ENCODE assay signal across 18 mouse cellular contexts in the genomic region with DNA sequence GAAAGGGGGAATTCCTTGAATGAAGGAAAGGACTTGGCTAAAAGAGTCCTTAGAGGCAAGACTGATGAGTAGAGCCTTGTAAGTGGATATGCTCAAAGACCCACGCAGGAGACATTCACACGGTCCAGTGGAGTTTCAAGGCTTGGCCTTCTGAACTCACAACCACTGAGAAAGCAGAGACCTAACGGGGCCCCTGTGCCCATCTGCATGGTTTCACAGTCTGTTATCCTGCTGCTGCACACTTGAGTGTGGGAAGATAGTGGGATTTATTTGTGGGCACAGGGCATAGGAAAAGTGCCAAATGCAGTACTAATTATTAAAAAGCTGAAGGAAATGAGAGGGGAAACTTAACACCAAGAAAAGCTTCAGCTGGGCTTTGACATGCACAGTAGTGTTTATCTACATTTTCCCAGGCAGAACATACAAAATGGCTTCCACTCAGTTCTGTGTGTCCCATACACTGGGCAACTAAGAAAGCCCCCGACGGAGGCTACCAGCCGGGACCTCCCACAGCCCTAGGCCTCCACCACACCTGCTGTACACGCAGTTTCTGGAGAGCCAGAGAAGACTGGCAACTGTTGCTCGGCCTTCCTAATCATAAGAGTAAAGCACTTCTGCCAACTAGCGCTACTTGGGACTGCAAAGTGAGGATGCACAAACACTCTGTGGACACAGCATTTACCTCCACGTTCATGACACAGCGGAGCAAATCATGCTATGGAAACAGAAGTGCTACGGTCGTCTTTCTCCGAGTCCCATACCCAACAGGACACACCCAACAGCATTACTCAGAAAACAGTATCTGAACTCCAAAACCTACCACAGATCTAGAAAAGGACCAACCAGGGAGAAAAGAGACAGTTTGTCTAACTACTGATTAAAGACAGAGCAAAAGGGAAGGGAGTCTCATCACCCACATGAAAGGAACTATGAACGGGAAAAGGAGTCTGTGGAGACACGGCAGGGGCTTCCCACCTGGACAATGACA.
"Had no signal": no experiment of that assay in that cellular context is flagged by ENCODE, and none has a peak within 500 bp of the region (broad histone marks: within the 10 kb centered on the region; RNA-seq: fewer than 3 reads in every experiment).

No protein-coding gene starts in this region.

- DNase-seq: lung, embryonic 14.5 days; lung, postnatal 10 days; lung, postnatal 4 days; midbrain, embryonic 14.5 days; retina, postnatal 1 day; right cerebral cortex, adult 18-20 months; right cerebral cortex, postnatal 25 days; right cerebral cortex, postnatal 4 days; spleen, adult 18-20 months; thymus, adult 18-20 months; thymus, postnatal 14 days; thymus, postnatal 36 days had no signal

- H3K27ac ChIP-seq: midbrain, embryonic 10.5 days; midbrain, embryonic 12.5 days; neural tube, embryonic 13.5 days; neural tube, embryonic 15.5 days had no signal

- H3K4me2 ChIP-seq: lung, embryonic 14.5 days; midbrain, embryonic 12.5 days; neural tube, embryonic 13.5 days; neural tube, embryonic 15.5 days had no signal

- H3K9me3 ChIP-seq: midbrain, embryonic 10.5 days; midbrain, embryonic 12.5 days; neural tube, embryonic 13.5 days; neural tube, embryonic 15.5 days had no signal

- ATAC-seq: midbrain, embryonic 16.5 days had no signal

- H3K9ac ChIP-seq: lung, embryonic 14.5 days; midbrain, embryonic 12.5 days; neural tube, embryonic 13.5 days; neural tube, embryonic 15.5 days had no signal

- H3K4me1 ChIP-seq: midbrain, embryonic 10.5 days; midbrain, embryonic 12.5 days; neural tube, embryonic 13.5 days; neural tube, embryonic 15.5 days had no signal

- H3K27me3 ChIP-seq: midbrain, embryonic 12.5 days; neural tube, embryonic 13.5 days; neural tube, embryonic 15.5 days had no signal

- H3K4me3 ChIP-seq: midbrain, embryonic 10.5 days; midbrain, embryonic 12.5 days; myocyte; neural tube, embryonic 13.5 days; neural tube, embryonic 15.5 days had no signal
